Comparison of ENCODE assay signal across 8 mouse cellular contexts in genomic region chr6:39592401-39593214, GRCm38 (mm10). TPM values are rescaled to one million over a fixed set of nuclear protein-coding genes. Genes with fewer than 3 reads are reported as not detected.
A peak's percentile ranks its signal among the peaks of the same experiment; 100 is the strongest.
DNase-seq lines count a peak whose midpoint lies in the region; ATAC-seq lines count a peak whose summit lies in the region.

TSS of gene Ndufb2 (plus strand) at chr6:39592574.

- WGBS in intestine, embryonic 14.5 days = under 1% methylated on average over 56 of the region's 56 CpGs

- H3K9me3 ChIP-seq in intestine, embryonic 14.5 days (ENCODE audit: control insufficient read depth, low read length) = no peaks in the 10 kb centered on the region

- no peaks in the 10 kb centered on the region for H3K27me3 ChIP-seq in intestine, embryonic 14.5 days (replicated peaks; ENCODE audit: control insufficient read depth, insufficient read depth, low read length)

- H3K4me1 ChIP-seq in intestine, embryonic 14.5 days (replicated peaks; ENCODE audit: control insufficient read depth, insufficient read depth, low read length) = peaks cover 9% of the 10 kb centered on the region

- peak; percentile 90 to 93 for DNase-seq in adrenal gland, adult 18-20 months (ENCODE audit: low spot score in 2 of 2)
- DNase-seq in embryo, embryonic 11 days = peak; percentile 96
- peak; percentile 93 for DNase-seq in gastrocnemius, postnatal 25 days
- DNase-seq in intestine, embryonic 14.5 days (ENCODE audit: low spot score) = peak; percentile 100
- DNase-seq in left cerebral cortex, postnatal 14 days (ENCODE audit: low spot score in 2 of 2) = peak; percentile 93 to 94
- DNase-seq in mesoderm, embryonic 11.5 days (ENCODE audit: low read depth, low spot score) = peak; percentile 94
- peak; percentile 92 to 93 for DNase-seq in right cerebral cortex, postnatal 36 days (ENCODE audit: low spot score in 2 of 2)
- DNase-seq in yolk sac, embryonic 10.5 days (ENCODE audit: low spot score) = peak; percentile 98

- H3K27ac ChIP-seq in intestine, embryonic 14.5 days (ENCODE audit: low read depth) = peak within 1 kb of the TSS; percentile 82

- peak within 1 kb of the TSS; percentile 90 for H3K4me3 ChIP-seq in intestine, embryonic 14.5 days (ENCODE audit: low read depth, low read length)

- peak within 1 kb of the TSS; percentile 83 for H3K4me2 ChIP-seq in intestine, embryonic 14.5 days (ENCODE audit: low read length)

- peak; percentile 98 for ATAC-seq in intestine, embryonic 14.5 days (replicated peaks; ENCODE audit: low FRiP score, low TSS enrichment, low read depth)

- peak within 1 kb of the TSS; percentile 78 for H3K9ac ChIP-seq in intestine, embryonic 14.5 days (ENCODE audit: low read length)

- peaks cover 28% of the 10 kb centered on the region for H3K36me3 ChIP-seq in intestine, embryonic 14.5 days (ENCODE audit: control insufficient read depth, insufficient read depth, low read length)

- intact Hi-C loops in left cerebral cortex, postnatal 14 days (cut with DNase I) = loop anchor here (10.0 kb wide), 1 partner anchor 802 kb away; no protein-coding TSS in a partner anchor

RNA-seq across cellular contexts. Expression of gene Ndufb2, which starts in this region (rescaled TPM):
- total RNA-seq in adrenal gland, adult 18-20 months (2021) = 100 to 1,000 TPM; 200 to 263 TPM
- 100 to 1,000 TPM; 442 to 448 TPM for total RNA-seq in gastrocnemius, postnatal 25 days (2021)
- 394 and 416 TPM in 2 replicates for polyA plus RNA-seq in intestine, embryonic 14.5 days (2014; fragmentation: Nextera tagmentation; extraction: Ambion mirVana)
- total RNA-seq in left cerebral cortex, postnatal 14 days (2021) = 100 to 1,000 TPM; 197 to 204 TPM

Comparison
In these comparisons a context has a peak if more than half of its experiments do, and no peak if none do; other contexts are left out.
1. Peak in every context shown above with its lines: DNase-seq, ATAC-seq, H3K4me3 ChIP-seq and H3K27ac ChIP-seq.